Mouse (Mus musculus) C2C12 (cell line): ENCODE results near the gene Elf2. TPM values are rescaled to one million over a fixed set of nuclear protein-coding genes. Genes with fewer than 3 reads are reported as not detected.

Experiments used
- H3K27me3 ChIP-seq: one replicate; pipeline ENCODE4 v1.6.1; 2011; ENCODE audit not compliant: control insufficient read depth, insufficient read depth, insufficient read length
- H3K36me3 ChIP-seq: one replicate; pipeline ENCODE4 v1.6.1; 2011; ENCODE audit not compliant: control insufficient read depth, insufficient read depth
- H3K4me3 ChIP-seq: one replicate; pipeline ENCODE4 v1.5.1; 2011; ENCODE audit warnings: mild to moderate bottlenecking, control low read depth; ENCODE audit not compliant: poor library complexity, insufficient read depth, severe bottlenecking
- H3K79me2 ChIP-seq: one replicate; pipeline ENCODE4 v1.6.1; 2011; ENCODE audit not compliant: control insufficient read depth, insufficient read depth
- H3K79me3 ChIP-seq: one replicate; pipeline ENCODE4 v1.6.1; 2011; ENCODE audit warnings: low read depth, control low read depth
- H3ac ChIP-seq: one replicate; pipeline ENCODE3; 2011; ENCODE audit warnings: low read depth; ENCODE audit not compliant: control insufficient read depth, insufficient read length
- CEBPB ChIP-seq: IDR thresholded peaks from one replicate; pipeline ENCODE4 v1.6.1; 2011; ENCODE audit warnings: low read depth, mild to moderate bottlenecking, control low read depth, moderate library complexity
- CTCF ChIP-seq: IDR thresholded peaks from one replicate; pipeline ENCODE4 v1.5.1; 2011; ENCODE audit not compliant: control insufficient read depth, insufficient read depth, insufficient read length
- FOSL1 ChIP-seq: IDR thresholded peaks from one replicate; pipeline ENCODE4 v1.8.0; 2011; ENCODE audit warnings: mild to moderate bottlenecking, low read length; ENCODE audit not compliant: poor library complexity, insufficient read depth, severe bottlenecking
- MAX ChIP-seq: IDR thresholded peaks from one replicate; pipeline ENCODE4 v1.6.1; 2011; ENCODE audit warnings: mild to moderate bottlenecking, control low read depth
- MYOD1 ChIP-seq: IDR thresholded peaks from one replicate; pipeline ENCODE4 v1.6.1; 2011; ENCODE audit warnings: low read depth; ENCODE audit not compliant: control insufficient read depth, insufficient read length
- MYOG ChIP-seq: IDR thresholded peaks from one replicate; pipeline ENCODE4 v1.6.1; 2011; ENCODE audit not compliant: control insufficient read depth, insufficient read length; ENCODE audit errors: extremely low read depth
- USF1 ChIP-seq: IDR thresholded peaks from one replicate; pipeline ENCODE4 v1.6.1; 2011; ENCODE audit warnings: low read depth, mild to moderate bottlenecking, control low read depth, moderate library complexity
- polyA plus RNA-seq: library from polyadenylated mRNA; unstranded; fragments of >200 nt; fragmentation: generic; extraction: Trizol; gene quantifications from one replicate; pipeline ENCODE4 v1.2.1, GENCODE M21; 2012; ENCODE audit warnings: missing spikeins

Elf2 gene
- polyA plus RNA-seq, 1 experiment, result 19.5 TPM

DNA sequence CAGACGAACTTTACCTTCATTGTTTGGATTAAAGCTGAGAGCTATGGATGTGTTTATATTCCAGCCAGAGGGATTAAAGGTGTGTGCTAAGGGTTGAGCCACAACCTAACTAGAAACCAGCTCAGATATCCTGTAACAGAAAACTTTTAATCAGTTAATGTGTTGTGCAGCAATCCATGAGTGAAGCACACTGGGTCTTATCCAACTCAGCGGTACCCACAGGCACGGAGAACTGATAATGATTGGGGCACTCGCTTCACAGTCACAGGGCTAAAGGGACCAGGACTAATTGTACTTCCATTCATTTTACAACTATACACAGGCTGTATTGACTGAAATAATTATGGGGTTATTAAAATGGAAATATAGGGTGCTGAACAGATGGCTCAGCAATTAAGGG is 26.5 kb upstream of the Elf2 start:
- TF ChIP-seq FOSL1 (no peak), MYOD1 (no peak), USF1 (no peak), CTCF (no peak), MYOG (no peak), MAX (no peak), CEBPB (no peak)
- H3ac ChIP-seq, result no peak overlapping the region
- H3K36me3 ChIP-seq, result no peaks in the 10 kb centered on the region
- H3K27me3 ChIP-seq, result no peaks in the 10 kb centered on the region
- no peak overlapping the region for H3K4me3 ChIP-seq
- no peaks in the 10 kb centered on the region for H3K79me3 ChIP-seq
- H3K79me2 ChIP-seq, result no peaks in the 10 kb centered on the region

DNA sequence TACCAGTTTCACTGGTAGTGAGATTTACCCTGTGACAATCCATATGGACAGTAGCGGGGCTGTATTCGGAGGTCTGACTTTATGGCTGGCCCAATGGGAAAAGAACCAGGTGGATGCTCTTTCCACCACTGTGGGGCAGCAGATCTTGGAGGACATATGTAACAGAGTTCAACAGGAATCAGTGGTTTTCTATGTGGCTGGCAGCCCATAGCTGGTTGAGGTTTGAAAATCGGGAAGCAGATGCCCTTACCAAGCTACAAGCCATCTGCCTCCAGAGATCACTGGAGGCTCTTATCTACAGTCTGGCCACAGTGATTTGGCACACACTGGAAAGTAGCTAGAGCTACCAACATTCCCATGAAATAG is 25.0 kb upstream of the Elf2 start:
- H3ac ChIP-seq, result no peak overlapping the region
- TF ChIP-seq USF1, result no peak
- no peak for TF ChIP-seq CTCF
- TF ChIP-seq FOSL1, result no peak
- TF ChIP-seq MAX, result no peak
- no peak for TF ChIP-seq CEBPB
- TF ChIP-seq MYOG, result no peak
- no peak for TF ChIP-seq MYOD1
- H3K79me2 ChIP-seq, result no peaks in the 10 kb centered on the region
- no peaks in the 10 kb centered on the region for H3K79me3 ChIP-seq
- no peaks in the 10 kb centered on the region for H3K27me3 ChIP-seq
- H3K4me3 ChIP-seq, result no peak overlapping the region
- H3K36me3 ChIP-seq, result no peaks in the 10 kb centered on the region

DNA sequence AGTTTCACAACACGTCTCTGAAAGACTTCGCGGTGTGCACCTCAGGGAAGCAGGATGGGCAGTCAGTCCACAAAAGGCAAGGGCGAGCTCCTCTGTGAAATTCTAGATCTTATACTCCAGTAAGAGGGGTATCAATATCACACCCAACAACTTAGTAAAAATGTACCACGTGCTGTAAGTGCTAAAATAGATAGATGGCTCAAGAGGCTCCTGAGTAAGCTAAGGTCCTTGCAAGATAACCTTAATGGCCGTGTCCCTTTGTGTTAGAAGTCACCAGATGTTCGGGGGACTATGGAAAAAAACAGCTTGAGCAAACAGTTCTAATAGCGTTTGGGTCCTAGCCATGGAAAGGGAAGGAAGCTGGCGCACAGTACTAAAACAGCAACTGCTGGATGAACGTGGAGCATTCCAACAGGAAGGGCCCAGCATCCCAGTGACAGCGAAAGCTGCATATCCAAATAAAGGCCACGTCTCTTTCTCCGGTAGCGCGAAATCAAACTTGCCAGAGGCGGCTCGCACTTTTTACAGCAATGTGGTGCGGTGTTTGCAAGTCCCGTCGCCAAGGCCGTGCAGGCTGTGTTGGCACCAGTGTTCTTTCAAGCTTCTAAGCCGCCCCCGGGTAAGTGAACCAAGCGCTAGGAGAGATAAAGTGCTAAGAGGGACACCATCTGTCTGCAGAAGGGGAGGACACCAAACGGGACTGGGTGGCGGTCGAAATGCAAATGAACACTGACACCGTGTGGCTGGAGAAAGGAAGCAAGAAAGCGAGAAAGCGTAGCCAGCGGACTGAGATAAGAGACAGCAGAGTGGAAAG is 24.4 kb upstream of the Elf2 start:
- Histone ChIP-seq H3K36me3 (no peaks in the 10 kb centered on the region), H3ac (peak overlapping the region; percentile 47), H3K79me3 (no peaks in the 10 kb centered on the region), H3K27me3 (no peaks in the 10 kb centered on the region), H3K79me2 (no peaks in the 10 kb centered on the region), H3K4me3 (peak overlapping the region; percentile 25)
- TF ChIP-seq FOSL1 (no peak), MYOD1 (no peak), CTCF (peak; percentile 52), CEBPB (no peak), MAX (no peak), USF1 (peak; percentile 57), MYOG (no peak)

DNA sequence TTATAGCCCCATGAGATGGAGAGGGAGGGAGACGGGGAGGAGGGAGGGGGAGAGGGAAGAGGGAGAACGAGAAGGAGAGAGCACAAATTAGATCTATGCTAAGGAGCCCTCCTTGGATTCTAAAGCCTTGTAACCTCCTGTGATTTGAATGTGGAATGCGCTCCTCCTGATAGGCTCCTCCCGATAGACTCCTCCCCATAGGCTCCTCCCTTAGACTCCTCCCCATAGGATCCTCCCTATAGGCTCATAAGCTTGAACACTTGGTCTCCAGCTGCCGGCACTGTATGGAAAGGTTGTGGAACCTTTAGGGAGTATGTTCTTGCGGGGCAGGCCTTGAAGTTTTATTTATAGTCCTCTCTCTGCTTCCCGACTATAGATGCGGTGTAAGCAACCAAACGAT is 20.6 kb upstream of the Elf2 start:
- H3ac ChIP-seq, result no peak overlapping the region
- H3K27me3 ChIP-seq, result no peaks in the 10 kb centered on the region
- TF ChIP-seq MAX (no peak), MYOG (no peak), MYOD1 (no peak), USF1 (no peak), FOSL1 (no peak), CEBPB (no peak), CTCF (no peak)
- H3K36me3 ChIP-seq, result no peaks in the 10 kb centered on the region
- no peaks in the 10 kb centered on the region for H3K79me3 ChIP-seq
- H3K4me3 ChIP-seq, result no peak overlapping the region
- no peaks in the 10 kb centered on the region for H3K79me2 ChIP-seq

DNA sequence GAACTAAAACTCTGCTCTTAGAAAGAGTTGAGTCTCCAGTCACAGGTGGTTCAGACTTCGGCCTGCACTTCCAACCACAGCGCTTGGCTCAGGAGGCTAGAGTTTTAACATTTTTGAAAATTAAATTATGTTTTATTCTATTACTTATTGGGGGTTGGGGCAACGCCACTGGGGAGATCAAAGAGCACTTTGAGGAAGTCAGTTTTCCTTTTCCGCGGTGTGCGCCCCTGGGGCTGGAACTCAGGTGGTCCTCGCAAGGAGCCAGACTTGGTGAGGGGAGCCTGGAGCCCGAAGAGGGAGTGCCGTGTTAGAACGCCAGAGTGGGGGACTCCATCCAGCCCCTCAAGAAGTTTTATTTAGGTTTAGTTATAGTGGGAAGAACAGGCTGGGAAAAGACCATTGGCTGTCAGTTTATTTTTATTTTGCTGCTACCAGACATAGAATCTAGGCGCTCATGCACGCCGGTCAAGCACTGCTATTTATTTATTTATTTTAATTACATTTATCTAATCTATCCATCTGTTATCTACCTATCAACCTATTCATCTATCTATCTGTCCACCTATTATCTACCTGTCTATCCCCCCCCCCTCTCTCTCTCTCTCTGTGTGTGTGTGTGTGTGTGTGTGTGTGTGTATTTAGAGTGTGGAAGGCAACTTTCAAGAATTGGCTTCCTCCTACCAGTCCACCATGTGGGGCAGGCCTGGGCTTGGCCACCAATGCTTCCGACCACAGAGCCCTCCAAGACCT is 19.3 kb upstream of the Elf2 start:
- no peaks in the 10 kb centered on the region for H3K36me3 ChIP-seq
- no peaks in the 10 kb centered on the region for H3K79me3 ChIP-seq
- no peaks in the 10 kb centered on the region for H3K27me3 ChIP-seq
- H3K79me2 ChIP-seq, result no peaks in the 10 kb centered on the region
- no peak overlapping the region for H3K4me3 ChIP-seq
- no peak for TF ChIP-seq MYOG
- no peak overlapping the region for H3ac ChIP-seq
